Mouse (Mus musculus) sigmoid colon, adult 10 weeks (tissue): Measurements from ENCODE around the gene Fbxo40. TPM values are rescaled to one million over a fixed set of nuclear protein-coding genes. Genes with fewer than 3 reads are reported as not detected.

Source experiments
- polyA plus RNA-seq: library from polyadenylated mRNA; stranded (reverse); fragments of 350-450 nt; fragmentation: Illumina TruSeq; extraction: RNeasy Lipid Tissue Mini Kit (QIAGEN cat#74804); gene quantifications from one replicate; pipeline ENCODE4 v1.2.3, GENCODE M21; 2014; ENCODE audit warnings: low read depth, low replicate concordance

Fbxo40 gene
- not detected for polyA plus RNA-seq

DNA sequence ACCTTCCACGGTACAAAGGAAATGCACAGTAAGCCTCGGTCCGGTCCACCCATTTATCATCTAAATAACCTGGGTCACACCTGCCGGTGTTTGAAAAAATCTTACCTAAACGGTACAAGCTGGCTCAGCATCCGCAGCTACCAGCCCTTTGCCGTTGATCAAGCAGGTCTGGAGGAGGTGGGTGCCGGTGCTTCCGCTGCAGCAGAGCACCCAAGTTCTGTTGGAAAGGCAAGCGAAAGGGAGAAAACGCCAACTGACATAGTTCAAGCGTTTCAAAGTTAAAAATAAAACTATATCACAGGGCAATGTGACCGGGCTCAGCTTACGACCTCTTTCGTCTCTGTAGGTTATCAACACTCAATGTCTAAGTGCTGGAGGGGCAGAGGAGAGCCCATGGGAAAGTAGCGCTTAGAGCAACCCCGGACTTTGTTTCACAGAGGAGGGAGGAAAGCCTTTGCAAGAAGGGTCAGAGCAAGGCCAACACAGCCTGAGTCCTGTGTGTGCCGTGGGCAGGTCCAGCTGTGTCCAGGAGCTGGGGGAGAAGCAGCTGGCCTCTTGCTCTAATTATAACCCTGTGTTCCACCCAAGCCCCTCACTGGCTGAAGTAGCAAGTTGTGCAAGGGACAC, at the start of gene Fbxo40:
Gene Fbxo40 (minus strand): TSS at position 469 of the 627 bp plus-strand sequence.

DNA sequence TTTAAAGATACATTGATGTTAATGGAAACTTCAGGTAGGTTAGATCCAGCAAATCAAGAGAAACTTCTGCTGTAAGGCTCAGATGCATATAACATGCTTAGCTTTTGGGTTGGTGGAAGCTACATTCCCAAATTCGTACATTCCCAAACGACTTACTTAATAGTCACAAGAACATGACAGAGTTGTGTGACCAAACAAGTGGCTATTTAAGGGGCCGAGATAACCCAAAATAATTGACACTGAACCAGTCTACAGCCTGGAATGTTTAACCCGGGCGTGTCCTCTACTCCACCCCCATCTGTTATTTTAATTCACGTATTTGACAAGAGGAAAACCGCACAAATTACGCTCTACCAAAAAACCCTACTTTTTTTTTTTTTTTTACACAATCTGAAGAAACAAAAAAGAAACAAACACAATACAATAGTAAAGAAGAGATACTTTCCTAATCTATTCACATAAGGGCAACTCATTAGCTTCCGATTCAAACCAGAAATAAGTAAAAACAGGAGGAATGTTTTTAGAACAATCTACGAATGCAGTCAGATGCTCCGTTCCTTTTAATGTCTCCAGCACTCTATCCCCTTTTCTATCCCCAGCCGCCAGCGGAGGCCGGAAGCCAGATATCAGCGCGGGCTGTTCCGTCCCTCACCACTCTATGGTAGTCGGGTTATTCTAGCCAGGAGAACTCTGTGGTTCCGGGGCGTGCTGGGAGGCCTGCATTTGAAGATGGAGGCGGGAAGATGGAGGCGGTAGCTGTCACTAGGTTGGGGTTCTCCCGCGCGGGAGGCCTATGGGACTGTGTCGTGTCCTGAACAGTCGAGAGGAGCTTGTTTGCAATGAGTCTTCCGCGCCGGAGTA, 21.0 kb upstream of the Fbxo40 start, which contains the start of gene Polq:
Gene Polq (plus strand): TSS at position 726 of the 861 bp plus-strand sequence.

GRCm38 (mm10) chr16:36934841-36935620, 55.2 kb downstream of the Fbxo40 start, which contains the start of gene Hcls1:
Gene Hcls1, plus strand, starts transcription at chr16:36934983.

Other genes starting within 250 kb of the Fbxo40 start
- gene Slc15a2, start 205.5 kb downstream of the Fbxo40 start, polyA plus RNA-seq, result 92.6 TPM
- 22.6 TPM for gene Iqcb1, start 162.1 kb downstream of the Fbxo40 start, polyA plus RNA-seq
- gene Eaf2, start 115.5 kb downstream of the Fbxo40 start, polyA plus RNA-seq, result 4.8 TPM
- 65.4 TPM for gene Golgb1, start 115.3 kb downstream of the Fbxo40 start, polyA plus RNA-seq
- gene Hcls1, start 55.5 kb downstream of the Fbxo40 start, polyA plus RNA-seq, result 3.2 TPM
- gene Polq, start 21.3 kb upstream of the Fbxo40 start, polyA plus RNA-seq, result 2.6 TPM